Mouse (Mus musculus) A20 (cell line): ENCODE data around the gene Cryzl2.

ENCODE experiments used
- DNase-seq: peaks from one replicate; pipeline ENCODE4 v3.0.0-alpha.2; 2011; ENCODE audit warnings: low read depth, low spot score

The Cryzl2 gene

GRCm38 (mm10) chr1:157472716-157473115 lies 14.3 kb downstream of the Cryzl2 start:
- no peak for DNase-seq

- DNase-seq = no peak
Observed at GRCm38 (mm10) chr1:157474865-157475264, 16.5 kb downstream of the Cryzl2 start.

GRCm38 (mm10) chr1:157476231-157476630 lies 17.9 kb downstream of the Cryzl2 start:
- DNase-seq = no peak

- DNase-seq = no peak
Observed at GRCm38 (mm10) chr1:157480090-157480489, 21.7 kb downstream of the Cryzl2 start.

GRCm38 (mm10) chr1:157480901-157481300 lies 22.5 kb downstream of the Cryzl2 start:
- peak; percentile 7 for DNase-seq

- no peak for DNase-seq
Observed at GRCm38 (mm10) chr1:157481666-157482065, 23.3 kb downstream of the Cryzl2 start.

GRCm38 (mm10) chr1:157484161-157484560 lies 25.8 kb downstream of the Cryzl2 start:
- DNase-seq = no peak

GRCm38 (mm10) chr1:157500657-157501056 lies 42.3 kb downstream of the Cryzl2 start:
- no peak for DNase-seq

- no peak for DNase-seq
Observed at GRCm38 (mm10) chr1:157501352-157501945, 43.1 kb downstream of the Cryzl2 start.

GRCm38 (mm10) chr1:157503071-157503470 lies 44.7 kb downstream of the Cryzl2 start:
- DNase-seq = no peak

GRCm38 (mm10) chr1:157506522-157506921 lies 48.1 kb downstream of the Cryzl2 start, which contains the start of gene Sec16b:
Gene Sec16b, plus strand, starts transcription at chr1:157506728.
- DNase-seq = no peak

GRCm38 (mm10) chr1:157506995-157507595 lies 48.7 kb downstream of the Cryzl2 start:
- DNase-seq = no peak

GRCm38 (mm10) chr1:157507814-157508213 lies 49.4 kb downstream of the Cryzl2 start:
- no peak for DNase-seq

- no peak for DNase-seq
Observed at GRCm38 (mm10) chr1:157512690-157513448, 54.5 kb downstream of the Cryzl2 start.

GRCm38 (mm10) chr1:157513559-157513958 lies 55.2 kb downstream of the Cryzl2 start:
- no peak for DNase-seq

GRCm38 (mm10) chr1:157514298-157514697 lies 55.9 kb downstream of the Cryzl2 start:
- no peak for DNase-seq

- peak; percentile 68 for DNase-seq
Observed at GRCm38 (mm10) chr1:157516838-157517808, 58.7 kb downstream of the Cryzl2 start.

GRCm38 (mm10) chr1:157518111-157518523 lies 59.7 kb downstream of the Cryzl2 start:
- DNase-seq = peak; percentile 67

GRCm38 (mm10) chr1:157519396-157519795 lies 61.0 kb downstream of the Cryzl2 start:
- no peak for DNase-seq

GRCm38 (mm10) chr1:157522322-157522721 lies 63.9 kb downstream of the Cryzl2 start:
- no peak for DNase-seq

GRCm38 (mm10) chr1:157524775-157525174 lies 66.4 kb downstream of the Cryzl2 start:
- no peak for DNase-seq
